Mouse (Mus musculus): ENCODE measurements at regions not wholly inside any gene's neighbourhood (a gene's known extent, or its start where the extent isn't known, plus 50 kb on each side); places are given as distances from the start of the nearest gene placed in this dataset.

DNA sequence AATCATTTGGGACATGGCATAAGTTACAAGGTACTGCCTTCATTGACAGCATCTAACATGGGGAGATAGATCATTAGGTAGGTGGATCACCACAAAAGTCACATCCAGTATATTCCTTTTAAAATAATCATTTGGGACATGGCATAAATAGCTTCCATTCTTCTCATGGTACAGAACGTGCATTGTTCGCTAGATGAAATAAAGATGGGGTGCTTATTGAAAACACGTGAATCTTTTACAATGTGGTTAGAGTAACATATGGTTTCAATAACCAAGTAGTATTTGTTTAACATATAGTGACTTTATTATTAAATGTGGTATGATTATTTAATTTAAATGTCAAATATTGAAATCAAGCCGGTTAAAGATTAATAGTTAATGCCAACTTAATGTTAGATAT, 381.3 kb upstream of the Rasgrp1 start:
- Histone ChIP-seq H3K27me3 (ENCODE audit: low read depth, poor library complexity, severe bottlenecking) (no peaks in the 10 kb centered on the region), H3K27ac (replicated peaks) (no peak overlapping the region), H3K4me1 (no peaks in the 10 kb centered on the region), H3K4me3 (no peak overlapping the region), H3K9me3 (replicated peaks) (no peaks in the 10 kb centered on the region), H3K36me3 (no peaks in the 10 kb centered on the region)
- WGBS: 88% methylated on average over 4 of the region's 4 CpGs
- no peak for DNase-seq (ENCODE audit: low spot score)

DNA sequence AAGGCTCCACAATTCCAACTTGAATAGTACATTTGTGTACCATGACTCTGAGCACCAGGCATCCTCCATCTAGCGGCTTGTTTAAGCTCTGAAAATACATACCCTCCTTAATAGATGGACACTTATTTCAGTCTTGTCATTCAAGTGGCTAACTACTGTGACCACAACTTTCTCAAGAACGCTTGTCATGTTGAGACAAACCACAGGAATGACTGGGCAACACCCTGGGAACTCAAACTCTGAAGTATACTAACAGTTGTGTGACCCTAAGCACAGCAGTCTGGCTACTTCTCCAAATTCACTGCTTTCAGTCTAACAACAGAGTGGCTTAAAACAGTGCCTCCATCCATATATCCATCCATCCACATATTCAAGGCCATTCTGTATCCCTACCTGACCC, 380.4 kb upstream of the Thbs1 start:
- H3K36me3 ChIP-seq: no peaks in the 10 kb centered on the region
- WGBS: 83% methylated on average over 2 of the region's 2 CpGs
- no peak overlapping the region for H3K27ac ChIP-seq (replicated peaks)
- no peak for DNase-seq (ENCODE audit: low spot score)
- no peak overlapping the region for H3K4me3 ChIP-seq
- no peaks in the 10 kb centered on the region for H3K27me3 ChIP-seq (ENCODE audit: low read depth, poor library complexity, severe bottlenecking)
- no peaks in the 10 kb centered on the region for H3K4me1 ChIP-seq
- no peaks in the 10 kb centered on the region for H3K9me3 ChIP-seq (replicated peaks)

DNA sequence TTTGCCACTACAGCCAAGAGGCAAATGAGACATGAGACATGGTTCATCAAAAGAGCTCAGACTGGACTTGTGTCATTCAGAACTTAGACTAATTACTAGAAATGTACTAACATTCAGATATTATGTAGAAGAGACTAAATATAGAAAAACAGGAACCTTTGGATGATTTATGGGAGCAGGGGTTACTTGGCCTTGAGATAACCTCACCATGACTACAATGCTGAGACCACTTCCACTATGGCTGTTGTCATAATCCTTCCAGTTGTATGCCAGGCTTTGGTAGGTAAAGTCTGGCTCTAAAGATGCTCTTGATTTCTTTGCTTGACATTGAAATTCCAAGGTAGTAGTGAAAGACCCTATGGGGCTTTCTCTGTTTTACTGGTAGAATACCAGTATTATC, 369.3 kb upstream of the Thbs1 start:
- no peak for DNase-seq (ENCODE audit: low spot score)
- Histone ChIP-seq H3K9me3 (replicated peaks) (no peaks in the 10 kb centered on the region; the same call in 1 of the 2 replicates), H3K27ac (replicated peaks) (no peak overlapping the region), H3K4me1 (no peaks in the 10 kb centered on the region), H3K27me3 (ENCODE audit: low read depth, poor library complexity, severe bottlenecking) (no peaks in the 10 kb centered on the region), H3K4me3 (no peak overlapping the region), H3K36me3 (no peaks in the 10 kb centered on the region)

DNA sequence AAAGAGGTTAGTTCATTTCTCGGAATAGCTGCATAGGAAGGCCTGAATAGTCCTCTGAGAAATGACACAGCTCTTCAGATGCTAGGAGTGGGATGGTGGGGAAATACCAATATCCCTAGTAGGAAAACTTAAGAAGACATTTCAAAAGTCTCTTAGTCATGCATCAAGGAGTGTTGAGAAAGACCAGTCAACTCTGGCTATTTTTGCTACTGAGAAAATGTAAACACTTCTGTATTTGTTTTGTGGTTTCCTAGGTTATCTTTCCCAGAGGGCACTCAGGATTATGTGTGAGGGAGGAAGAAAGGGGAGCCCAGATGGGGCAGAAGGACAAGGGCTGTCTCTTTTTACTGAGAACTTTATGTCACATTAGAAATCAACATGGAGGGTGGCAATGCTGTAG, 367.8 kb upstream of the Thbs1 start:
- WGBS: 75% methylated on average over 1 of the region's 1 CpGs
- H3K4me1 ChIP-seq: no peaks in the 10 kb centered on the region
- no peaks in the 10 kb centered on the region for H3K36me3 ChIP-seq
- H3K9me3 ChIP-seq (replicated peaks): no peaks in the 10 kb centered on the region; the same call in 1 of the 2 replicates
- DNase-seq (ENCODE audit: low spot score): no peak
- H3K27ac ChIP-seq (replicated peaks): no peak overlapping the region
- no peaks in the 10 kb centered on the region for H3K27me3 ChIP-seq (ENCODE audit: low read depth, poor library complexity, severe bottlenecking)
- H3K4me3 ChIP-seq: no peak overlapping the region

DNA sequence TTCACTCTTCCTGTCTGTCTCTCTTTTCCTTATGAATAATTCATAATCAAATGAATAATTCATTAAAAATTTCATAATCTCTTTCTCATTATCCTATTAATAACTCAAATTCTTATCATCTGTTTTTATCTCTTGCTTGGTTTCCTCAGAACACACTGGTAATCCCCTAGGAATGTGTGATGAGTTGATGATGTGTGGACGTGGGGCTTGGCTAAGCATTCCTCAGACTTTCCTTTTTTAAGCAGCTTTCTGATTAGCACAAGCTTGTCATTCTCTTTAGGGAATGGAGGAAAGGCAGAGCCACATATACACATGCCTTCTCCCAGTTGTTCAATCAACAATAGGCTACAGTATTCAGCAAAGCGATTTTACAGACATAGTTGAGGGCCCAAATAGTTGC, 365.9 kb upstream of the Thbs1 start:
- H3K27me3 ChIP-seq (ENCODE audit: low read depth, poor library complexity, severe bottlenecking): no peaks in the 10 kb centered on the region
- H3K9me3 ChIP-seq (replicated peaks): no peaks in the 10 kb centered on the region; the same call in 1 of the 2 replicates
- 81% methylated on average over 2 of the region's 2 CpGs for WGBS
- no peaks in the 10 kb centered on the region for H3K4me1 ChIP-seq
- H3K27ac ChIP-seq (replicated peaks): no peak overlapping the region
- no peak for DNase-seq (ENCODE audit: low spot score)
- H3K4me3 ChIP-seq: no peak overlapping the region
- no peaks in the 10 kb centered on the region for H3K36me3 ChIP-seq

DNA sequence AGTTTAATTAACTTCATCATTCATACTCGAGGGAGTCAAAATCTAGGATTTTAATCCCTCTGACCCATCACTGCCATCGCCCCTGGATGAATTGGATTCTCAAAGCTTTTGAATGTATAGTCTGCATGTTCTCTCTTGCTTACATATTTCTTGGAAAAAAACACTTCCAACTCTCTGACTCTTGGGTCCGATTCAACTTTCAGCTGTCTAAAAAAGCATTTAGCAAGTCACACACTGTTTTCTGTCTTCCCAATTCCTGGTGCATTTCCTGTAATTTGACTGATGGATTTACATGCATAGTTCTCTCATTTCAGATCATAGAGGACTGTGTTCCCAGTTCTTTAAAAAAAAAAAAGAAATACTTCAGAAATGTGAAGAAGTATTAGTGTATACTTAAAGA, 364.5 kb upstream of the Thbs1 start:
- WGBS: 89% methylated on average over 3 of the region's 3 CpGs
- Histone ChIP-seq H3K27ac (replicated peaks) (no peak overlapping the region), H3K9me3 (replicated peaks) (no peaks in the 10 kb centered on the region; the same call in 1 of the 2 replicates), H3K27me3 (ENCODE audit: low read depth, poor library complexity, severe bottlenecking) (no peaks in the 10 kb centered on the region), H3K36me3 (no peaks in the 10 kb centered on the region), H3K4me1 (no peaks in the 10 kb centered on the region), H3K4me3 (no peak overlapping the region)
- no peak for DNase-seq (ENCODE audit: low spot score)

DNA sequence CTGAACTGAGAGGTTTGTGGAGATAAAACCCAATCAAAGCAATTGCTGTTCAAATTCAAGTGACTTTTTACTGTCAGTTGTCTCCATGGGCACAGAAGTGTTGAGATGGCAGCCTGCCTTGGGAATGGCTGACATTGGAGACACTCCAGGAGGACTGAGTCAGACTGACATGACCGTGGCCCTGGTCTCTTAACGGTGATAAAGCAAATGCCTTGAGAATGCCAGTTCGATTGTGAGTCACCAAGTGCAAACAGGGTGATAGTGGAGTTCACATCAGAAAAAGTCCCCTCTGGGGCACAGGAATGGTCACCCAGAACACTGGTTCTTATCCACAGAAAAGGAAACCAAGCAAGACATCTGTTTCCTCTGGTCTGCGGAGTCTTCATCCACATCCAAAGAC, 362.8 kb upstream of the Thbs1 start:
- Histone ChIP-seq H3K27me3 (ENCODE audit: low read depth, poor library complexity, severe bottlenecking) (no peaks in the 10 kb centered on the region), H3K9me3 (replicated peaks) (no peaks in the 10 kb centered on the region; the same call in 1 of the 2 replicates), H3K4me3 (no peak overlapping the region), H3K4me1 (no peaks in the 10 kb centered on the region), H3K27ac (replicated peaks) (no peak overlapping the region), H3K36me3 (no peaks in the 10 kb centered on the region)
- 91% methylated on average over 4 of the region's 4 CpGs for WGBS
- no peak for DNase-seq (ENCODE audit: low spot score)

DNA sequence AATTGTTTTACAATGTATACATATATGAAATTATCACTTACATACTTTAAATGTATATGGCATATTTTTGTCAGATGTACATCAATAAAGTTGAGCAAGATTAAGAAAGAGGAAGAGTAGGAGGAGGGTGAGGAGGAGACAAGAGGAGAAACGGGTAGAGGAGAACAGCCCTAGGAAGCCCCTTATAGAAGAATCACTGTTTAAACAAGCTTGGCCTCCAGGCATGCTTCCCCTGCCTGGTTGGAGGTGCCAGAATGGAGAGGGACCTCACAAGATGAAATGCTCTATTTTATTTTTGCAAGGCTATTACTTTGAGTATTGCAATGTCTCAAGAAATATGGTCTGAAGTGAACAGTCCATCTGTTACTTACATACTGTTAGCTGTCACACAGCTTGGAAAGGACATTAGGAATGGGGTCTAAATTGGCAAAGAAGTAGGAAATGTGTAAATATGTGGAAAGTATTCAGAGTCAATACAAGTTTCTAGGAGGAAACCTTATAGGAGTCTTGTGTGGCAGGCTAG, 352.1 kb upstream of the Thbs1 start:
- no peaks in the 10 kb centered on the region for H3K36me3 ChIP-seq

DNA sequence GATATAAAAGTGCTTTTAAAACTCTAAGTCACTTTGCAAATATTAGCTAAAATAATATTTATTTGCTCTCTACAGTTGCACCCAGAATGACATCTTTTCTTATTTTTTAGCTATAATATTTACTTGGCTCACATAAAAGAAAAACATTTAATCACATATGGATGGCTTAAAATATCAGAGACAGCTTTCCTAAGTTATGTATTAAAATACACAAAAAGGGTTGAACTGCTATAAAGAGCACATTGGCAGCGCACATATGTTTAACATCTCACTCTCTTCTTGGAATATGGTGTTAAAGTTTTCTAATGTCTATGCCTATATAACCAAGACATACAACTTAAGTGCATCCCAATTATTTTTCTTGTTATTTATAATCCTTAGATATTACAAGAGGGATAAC, 348.0 kb upstream of the Thbs1 start:
- Histone ChIP-seq H3K27me3 (ENCODE audit: low read depth, poor library complexity, severe bottlenecking) (no peaks in the 10 kb centered on the region), H3K27ac (replicated peaks) (no peak overlapping the region), H3K4me3 (no peak overlapping the region), H3K9me3 (replicated peaks) (no peaks in the 10 kb centered on the region), H3K36me3 (no peaks in the 10 kb centered on the region), H3K4me1 (no peaks in the 10 kb centered on the region)
- no peak for DNase-seq (ENCODE audit: low spot score)
- 96% methylated on average over 1 of the region's 1 CpGs for WGBS

More for the DNA sequence above, 352.1 kb upstream of the Thbs1 start:
- Histone ChIP-seq H3K27ac (replicated peaks) (no peak overlapping the region), H3K4me3 (no peak overlapping the region), H3K27me3 (ENCODE audit: low read depth, poor library complexity, severe bottlenecking) (no peaks in the 10 kb centered on the region), H3K4me1 (no peaks in the 10 kb centered on the region), H3K9me3 (replicated peaks) (no peaks in the 10 kb centered on the region)
- no peak for DNase-seq (ENCODE audit: low spot score)
- WGBS: 68% methylated on average over 1 of the region's 1 CpGs

DNA sequence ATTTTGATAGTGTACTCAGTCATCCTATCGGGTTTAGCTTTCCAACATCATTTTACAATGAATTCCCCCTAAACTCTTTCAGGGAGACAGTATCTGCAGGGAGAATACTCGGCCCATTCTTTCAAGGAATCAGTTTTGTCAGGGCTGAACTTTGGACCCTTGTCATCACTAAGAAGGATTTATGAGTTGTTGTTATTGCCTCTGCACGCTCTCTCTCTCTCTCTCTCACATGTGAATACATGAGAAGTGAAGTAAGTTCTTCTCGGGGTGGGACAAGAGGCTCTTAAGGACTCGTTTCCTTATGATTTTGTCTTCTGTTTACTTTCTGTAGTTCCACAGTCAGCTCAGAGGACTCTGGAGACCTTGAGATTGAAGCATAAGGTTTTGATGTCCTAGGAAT, 346.1 kb upstream of the Thbs1 start:
- Histone ChIP-seq H3K27me3 (ENCODE audit: low read depth, poor library complexity, severe bottlenecking) (no peaks in the 10 kb centered on the region), H3K9me3 (replicated peaks) (no peaks in the 10 kb centered on the region), H3K4me3 (no peak overlapping the region), H3K27ac (replicated peaks) (no peak overlapping the region), H3K4me1 (no peaks in the 10 kb centered on the region), H3K36me3 (no peaks in the 10 kb centered on the region)
- 87% methylated on average over 5 of the region's 5 CpGs for WGBS
- DNase-seq (ENCODE audit: low spot score): no peak

DNA sequence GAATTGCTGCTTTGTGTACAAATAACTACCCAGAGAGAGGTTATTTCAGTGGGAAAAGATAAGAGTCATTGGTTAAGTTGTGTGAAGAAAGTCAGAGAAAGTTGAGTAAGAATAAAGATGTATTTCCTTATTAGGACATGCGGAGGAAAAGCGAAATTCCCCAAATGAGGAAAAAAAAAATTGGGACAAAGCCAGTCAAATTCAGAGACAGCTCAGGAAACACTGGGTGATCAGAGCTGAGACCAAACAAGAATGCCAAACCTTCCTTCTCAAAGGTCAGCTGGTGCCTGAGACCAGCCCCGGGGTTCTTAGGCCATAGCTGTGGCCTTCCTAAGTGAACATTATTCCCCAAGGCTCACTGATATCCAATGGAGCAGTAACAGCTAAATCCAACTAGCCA, 345.2 kb upstream of the Thbs1 start:
- no peak for DNase-seq (ENCODE audit: low spot score)
- Histone ChIP-seq H3K36me3 (no peaks in the 10 kb centered on the region), H3K4me3 (no peak overlapping the region), H3K27me3 (ENCODE audit: low read depth, poor library complexity, severe bottlenecking) (no peaks in the 10 kb centered on the region), H3K4me1 (no peaks in the 10 kb centered on the region), H3K27ac (replicated peaks) (no peak overlapping the region), H3K9me3 (replicated peaks) (no peaks in the 10 kb centered on the region)
- 93% methylated on average over 3 of the region's 3 CpGs for WGBS

DNA sequence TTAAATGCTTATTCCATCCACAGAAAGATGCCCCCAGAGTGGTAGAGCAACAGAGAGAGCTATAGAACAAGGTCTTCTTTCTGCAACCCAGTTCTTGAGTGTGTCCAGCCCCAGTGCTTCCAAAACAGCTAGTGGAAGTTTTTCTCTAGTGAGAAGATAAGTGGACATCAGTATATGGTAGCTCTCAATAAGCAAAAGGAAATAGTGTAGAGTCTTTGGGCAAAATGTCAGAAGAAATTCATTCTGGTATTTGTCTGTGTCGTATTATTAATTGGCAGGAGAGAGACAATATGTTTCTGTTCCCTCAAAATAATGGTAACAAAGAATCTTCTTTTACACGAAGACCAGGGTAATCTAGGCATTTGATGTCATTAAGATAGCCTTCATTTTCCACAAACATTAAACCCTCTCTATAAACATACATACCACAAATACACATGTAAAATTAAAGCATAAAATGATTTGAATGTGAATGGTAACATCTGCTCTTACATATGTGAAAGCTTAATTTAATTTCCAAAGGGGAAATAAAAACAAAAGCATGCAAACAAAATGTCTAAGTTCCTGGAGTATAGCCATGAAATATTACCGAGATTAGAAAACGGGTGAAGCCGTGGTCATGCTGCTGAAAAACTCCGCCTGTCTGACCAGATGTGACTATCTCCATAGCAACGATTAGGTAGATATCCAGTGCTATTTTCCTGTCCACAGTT, 342.1 kb upstream of the Thbs1 start:
- 89% methylated on average over 7 of the region's 7 CpGs for WGBS
- no peaks in the 10 kb centered on the region for H3K27me3 ChIP-seq (ENCODE audit: low read depth, poor library complexity, severe bottlenecking)
- no peaks in the 10 kb centered on the region for H3K9me3 ChIP-seq (replicated peaks)
- H3K4me1 ChIP-seq: no peaks in the 10 kb centered on the region
- no peaks in the 10 kb centered on the region for H3K36me3 ChIP-seq
- no peak overlapping the region for H3K4me3 ChIP-seq
- no peak for DNase-seq (ENCODE audit: low spot score)
- H3K27ac ChIP-seq (replicated peaks): no peak overlapping the region

DNA sequence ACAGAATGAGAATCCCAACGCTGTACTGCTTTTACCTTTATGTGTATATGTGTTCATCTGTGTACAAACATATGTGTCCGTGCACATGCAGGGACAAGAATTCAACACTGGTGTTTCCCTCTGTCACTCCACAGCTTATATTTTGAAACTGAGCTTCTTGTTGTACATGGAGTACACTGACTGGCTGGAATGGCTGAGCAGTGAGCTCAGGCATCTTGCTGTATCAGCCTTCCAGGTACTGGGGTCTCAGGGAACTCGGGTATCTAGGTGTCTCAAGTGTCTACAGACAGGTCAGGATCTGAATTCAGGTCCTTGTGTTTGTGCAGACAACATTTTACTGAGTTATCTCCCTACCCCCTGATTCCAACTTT, 341.6 kb upstream of the Thbs1 start:
- no peaks in the 10 kb centered on the region for H3K9me3 ChIP-seq (replicated peaks)
- 92% methylated on average over 3 of the region's 3 CpGs for WGBS
- H3K27me3 ChIP-seq (ENCODE audit: low read depth, poor library complexity, severe bottlenecking): no peaks in the 10 kb centered on the region

DNA sequence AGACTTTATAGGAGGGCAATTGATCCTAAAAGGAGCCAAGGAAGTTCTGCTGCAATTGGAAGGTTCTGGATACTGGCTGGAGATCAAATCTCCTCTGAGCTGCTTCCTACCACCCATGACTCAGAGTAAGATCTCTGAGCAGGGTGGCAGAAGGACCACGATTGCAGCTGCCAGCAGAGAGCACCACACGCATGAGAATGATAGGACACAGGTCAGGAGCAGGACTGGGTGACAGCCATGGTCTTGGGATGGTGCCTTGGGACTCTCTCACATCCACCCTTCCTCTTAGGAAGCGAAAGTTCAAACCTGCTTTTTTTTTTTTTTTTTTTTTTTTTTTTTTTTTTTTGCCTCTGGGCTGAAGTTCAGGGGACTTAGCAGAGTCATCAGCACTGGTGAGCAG, 331.4 kb upstream of the Thbs1 start:
- Histone ChIP-seq H3K36me3 (no peaks in the 10 kb centered on the region), H3K27me3 (ENCODE audit: low read depth, poor library complexity, severe bottlenecking) (no peaks in the 10 kb centered on the region), H3K4me3 (no peak overlapping the region), H3K9me3 (replicated peaks) (no peaks in the 10 kb centered on the region), H3K27ac (replicated peaks) (no peak overlapping the region), H3K4me1 (no peaks in the 10 kb centered on the region)
- WGBS: 92% methylated on average over 3 of the region's 3 CpGs
- DNase-seq (ENCODE audit: low spot score): no peak

More for the DNA sequence above, 341.6 kb upstream of the Thbs1 start:
- no peak overlapping the region for H3K4me3 ChIP-seq
- H3K4me1 ChIP-seq: no peaks in the 10 kb centered on the region
- no peak for DNase-seq (ENCODE audit: low spot score)
- H3K36me3 ChIP-seq: no peaks in the 10 kb centered on the region
- H3K27ac ChIP-seq (replicated peaks): no peak overlapping the region

All from midbrain, embryonic 10.5 days (tissue).